Mouse (Mus musculus) CD8-positive naive resting alpha-beta T cell, adult 2 months (primary cell): Measurements from ENCODE around the gene Vps37b.

Experiments
- DNase-seq, 2 experiments: peaks; one replicate each; pipeline ENCODE4 v3.0.0; 2022; ENCODE audit warnings: low read depth in 2 of 2, low spot score in 2 of 2

Gene Vps37b

GRCm38 (mm10) chr5:124025146-124025545 lies 6.9 kb downstream of the Vps37b start:
- DNase-seq: peak in 1 of 2 experiments; percentile 15

- DNase-seq: peak in 1 of 2 experiments; percentile 13
Measured at GRCm38 (mm10) chr5:124024677-124025076, 7.4 kb downstream of the Vps37b start.

GRCm38 (mm10) chr5:124022365-124022764 lies 9.7 kb downstream of the Vps37b start:
- DNase-seq: no peak

- DNase-seq: peak in 1 of 2 experiments; percentile 35
Measured at GRCm38 (mm10) chr5:124021701-124022100, 10.4 kb downstream of the Vps37b start.

- no peak for DNase-seq
Measured at GRCm38 (mm10) chr5:124021148-124021547, 10.9 kb downstream of the Vps37b start.

GRCm38 (mm10) chr5:124019348-124020216 lies 12.5 kb downstream of the Vps37b start:
- peak in 1 of 2 experiments; percentile 59 for DNase-seq

- DNase-seq: peak in 1 of 2 experiments; percentile 43
Measured at GRCm38 (mm10) chr5:124018651-124019050, 13.4 kb downstream of the Vps37b start.

GRCm38 (mm10) chr5:124017941-124018340 lies 14.1 kb downstream of the Vps37b start:
- DNase-seq: no peak

GRCm38 (mm10) chr5:124016291-124016821 lies 15.7 kb downstream of the Vps37b start:
- peak in 1 of 2 experiments; percentile 31 for DNase-seq

- peak in 1 of 2 experiments; percentile 24 for DNase-seq
Measured at GRCm38 (mm10) chr5:124015727-124016126, 16.3 kb downstream of the Vps37b start.

- peak in 1 of 2 experiments; percentile 17 for DNase-seq
Measured at GRCm38 (mm10) chr5:124014791-124015251, 17.2 kb downstream of the Vps37b start.

GRCm38 (mm10) chr5:124014180-124014579 lies 17.9 kb downstream of the Vps37b start:
- no peak for DNase-seq

GRCm38 (mm10) chr5:124013747-124014146 lies 18.3 kb downstream of the Vps37b start:
- DNase-seq: peak in 1 of 2 experiments; percentile 20

- peak in 1 of 2 experiments; percentile 18 for DNase-seq
Measured at GRCm38 (mm10) chr5:124012885-124013284, 19.2 kb downstream of the Vps37b start.

GRCm38 (mm10) chr5:124011927-124012326 lies 20.1 kb downstream of the Vps37b start:
- peak in 1 of 2 experiments; percentile 38 for DNase-seq

GRCm38 (mm10) chr5:124010910-124011655 lies 21.0 kb downstream of the Vps37b start:
- peak in 1 of 2 experiments; percentile 26 for DNase-seq

GRCm38 (mm10) chr5:124010077-124010476 lies 22.0 kb downstream of the Vps37b start:
- DNase-seq: no peak

- peak; percentile 28 to 49 for DNase-seq
Measured at GRCm38 (mm10) chr5:124006891-124007491, 25.1 kb downstream of the Vps37b start.

GRCm38 (mm10) chr5:124006082-124006873 lies 25.8 kb downstream of the Vps37b start:
- DNase-seq: peak; percentile 33 to 36

- DNase-seq: peak; percentile 19 to 30
Measured at GRCm38 (mm10) chr5:124005591-124005990, 26.5 kb downstream of the Vps37b start.
